Mouse (Mus musculus): Measurements from ENCODE around the gene Fgf16. TPM values are rescaled to one million over a fixed set of nuclear protein-coding genes. Genes with fewer than 3 reads are reported as not detected.

The Fgf16 gene
- polyA plus RNA-seq (2012; ENCODE audit: insufficient read depth, low replicate concordance), result not detected in 2 replicates

GRCm38 (mm10) chrX:105764162-105765004 is at the start of gene Fgf16:
TSS of gene Fgf16 (plus strand) at chrX:105764279.
- H3K4me3 ChIP-seq (replicated peaks), result peak within 1 kb of the TSS; percentile 89
- peaks cover 69% of the 10 kb centered on the region for H3K27me3 ChIP-seq (replicated peaks)
- no peaks in the 10 kb centered on the region for H3K36me3 ChIP-seq (replicated peaks; ENCODE audit: low read length)
- no peak for TF ChIP-seq GATA1 (IDR thresholded peaks at IDR 0.05; ENCODE audit: borderline replicate concordance, low read length)
- TF ChIP-seq FLI1 (IDR thresholded peaks at IDR 0.05; ENCODE audit: low read length), result no peak
- peaks cover 37% of the 10 kb centered on the region for H3K9me3 ChIP-seq
- H3K4me1 ChIP-seq, result peaks cover 22% of the 10 kb centered on the region

GRCm38 (mm10) chrX:105714740-105715139 is 49.3 kb upstream of the Fgf16 start:
- Histone ChIP-seq H3K4me3 (replicated peaks) (no peak overlapping the region), H3K9me3 (no peaks in the 10 kb centered on the region), H3K4me1 (peaks cover 10% of the 10 kb centered on the region), H3K36me3 (replicated peaks; ENCODE audit: low read length) (no peaks in the 10 kb centered on the region), H3K27me3 (replicated peaks) (peaks cover 7% of the 10 kb centered on the region)
- TF ChIP-seq GATA1 (IDR thresholded peaks at IDR 0.05; ENCODE audit: borderline replicate concordance, low read length) (no peak), FLI1 (IDR thresholded peaks at IDR 0.05; ENCODE audit: low read length) (no peak)

- no peak for TF ChIP-seq FLI1 (IDR thresholded peaks at IDR 0.05; ENCODE audit: low read length)
- no peak for TF ChIP-seq GATA1 (IDR thresholded peaks at IDR 0.05; ENCODE audit: borderline replicate concordance, low read length)
- Histone ChIP-seq H3K9me3 (no peaks in the 10 kb centered on the region), H3K4me3 (replicated peaks) (no peak overlapping the region), H3K4me1 (peaks cover 6% of the 10 kb centered on the region), H3K36me3 (replicated peaks; ENCODE audit: low read length) (no peaks in the 10 kb centered on the region), H3K27me3 (replicated peaks) (peaks cover 7% of the 10 kb centered on the region)
Measured at GRCm38 (mm10) chrX:105715789-105716321, 48.2 kb upstream of the Fgf16 start.

GRCm38 (mm10) chrX:105718388-105718787 is 45.7 kb upstream of the Fgf16 start:
- Histone ChIP-seq H3K36me3 (replicated peaks; ENCODE audit: low read length) (no peaks in the 10 kb centered on the region), H3K27me3 (replicated peaks) (peaks cover 15% of the 10 kb centered on the region), H3K4me3 (replicated peaks) (no peak overlapping the region), H3K4me1 (no peaks in the 10 kb centered on the region), H3K9me3 (no peaks in the 10 kb centered on the region)
- TF ChIP-seq FLI1 (IDR thresholded peaks at IDR 0.05; ENCODE audit: low read length) (no peak), GATA1 (IDR thresholded peaks at IDR 0.05; ENCODE audit: borderline replicate concordance, low read length) (no peak)

GRCm38 (mm10) chrX:105718943-105719342 is 45.1 kb upstream of the Fgf16 start:
- H3K36me3 ChIP-seq (replicated peaks; ENCODE audit: low read length), result no peaks in the 10 kb centered on the region
- H3K9me3 ChIP-seq, result no peaks in the 10 kb centered on the region
- no peaks in the 10 kb centered on the region for H3K4me1 ChIP-seq
- H3K27me3 ChIP-seq (replicated peaks), result peaks cover 15% of the 10 kb centered on the region
- H3K4me3 ChIP-seq (replicated peaks), result no peak overlapping the region
- TF ChIP-seq GATA1 (IDR thresholded peaks at IDR 0.05; ENCODE audit: borderline replicate concordance, low read length) (no peak), FLI1 (IDR thresholded peaks at IDR 0.05; ENCODE audit: low read length) (no peak)

DNA sequence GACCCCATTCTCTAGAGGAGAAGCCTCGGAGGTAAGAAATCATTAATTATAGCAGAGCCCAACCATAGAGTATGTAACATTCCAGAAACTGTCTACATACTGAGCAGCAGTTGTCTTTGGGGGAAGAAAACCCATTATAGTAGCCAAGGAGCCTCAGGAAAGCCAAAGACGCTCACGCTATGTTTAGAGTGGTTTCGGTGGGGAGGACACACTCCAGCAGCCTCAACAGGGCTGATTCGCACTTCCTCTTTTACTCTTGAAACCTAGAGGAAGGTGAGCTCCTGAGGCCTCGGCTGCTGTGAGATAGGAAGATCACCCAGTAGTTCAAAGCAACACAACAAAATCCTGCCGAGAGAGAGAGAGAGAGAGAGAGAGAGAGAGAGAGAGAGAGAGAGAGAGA is 39.9 kb upstream of the Fgf16 start:
- H3K4me1 ChIP-seq, result no peaks in the 10 kb centered on the region
- TF ChIP-seq GATA1 (IDR thresholded peaks at IDR 0.05; ENCODE audit: borderline replicate concordance, low read length) (no peak), FLI1 (IDR thresholded peaks at IDR 0.05; ENCODE audit: low read length) (no peak)
- no peaks in the 10 kb centered on the region for H3K36me3 ChIP-seq (replicated peaks; ENCODE audit: low read length)
- H3K27me3 ChIP-seq (replicated peaks), result peaks cover 8% of the 10 kb centered on the region
- no peak overlapping the region for H3K4me3 ChIP-seq (replicated peaks)
- no peaks in the 10 kb centered on the region for H3K9me3 ChIP-seq

GRCm38 (mm10) chrX:105762847-105763527 is 1.1 kb upstream of the Fgf16 start:
- Histone ChIP-seq H3K9me3 (peaks cover 37% of the 10 kb centered on the region), H3K4me1 (peaks cover 22% of the 10 kb centered on the region), H3K36me3 (replicated peaks; ENCODE audit: low read length) (no peaks in the 10 kb centered on the region), H3K4me3 (replicated peaks) (peak overlapping the region; percentile 89), H3K27me3 (replicated peaks) (peaks cover 62% of the 10 kb centered on the region)
- no peak for TF ChIP-seq GATA1 (IDR thresholded peaks at IDR 0.05; ENCODE audit: borderline replicate concordance, low read length)
- no peak for TF ChIP-seq FLI1 (IDR thresholded peaks at IDR 0.05; ENCODE audit: low read length)

GRCm38 (mm10) chrX:105763612-105764011 is 467 bp upstream of the Fgf16 start:
- TF ChIP-seq FLI1 (IDR thresholded peaks at IDR 0.05; ENCODE audit: low read length), result no peak
- TF ChIP-seq GATA1 (IDR thresholded peaks at IDR 0.05; ENCODE audit: borderline replicate concordance, low read length), result no peak
- Histone ChIP-seq H3K4me3 (replicated peaks) (peak overlapping the region; percentile 89), H3K4me1 (peaks cover 22% of the 10 kb centered on the region), H3K27me3 (replicated peaks) (peaks cover 66% of the 10 kb centered on the region), H3K9me3 (peaks cover 37% of the 10 kb centered on the region), H3K36me3 (replicated peaks; ENCODE audit: low read length) (no peaks in the 10 kb centered on the region)

DNA sequence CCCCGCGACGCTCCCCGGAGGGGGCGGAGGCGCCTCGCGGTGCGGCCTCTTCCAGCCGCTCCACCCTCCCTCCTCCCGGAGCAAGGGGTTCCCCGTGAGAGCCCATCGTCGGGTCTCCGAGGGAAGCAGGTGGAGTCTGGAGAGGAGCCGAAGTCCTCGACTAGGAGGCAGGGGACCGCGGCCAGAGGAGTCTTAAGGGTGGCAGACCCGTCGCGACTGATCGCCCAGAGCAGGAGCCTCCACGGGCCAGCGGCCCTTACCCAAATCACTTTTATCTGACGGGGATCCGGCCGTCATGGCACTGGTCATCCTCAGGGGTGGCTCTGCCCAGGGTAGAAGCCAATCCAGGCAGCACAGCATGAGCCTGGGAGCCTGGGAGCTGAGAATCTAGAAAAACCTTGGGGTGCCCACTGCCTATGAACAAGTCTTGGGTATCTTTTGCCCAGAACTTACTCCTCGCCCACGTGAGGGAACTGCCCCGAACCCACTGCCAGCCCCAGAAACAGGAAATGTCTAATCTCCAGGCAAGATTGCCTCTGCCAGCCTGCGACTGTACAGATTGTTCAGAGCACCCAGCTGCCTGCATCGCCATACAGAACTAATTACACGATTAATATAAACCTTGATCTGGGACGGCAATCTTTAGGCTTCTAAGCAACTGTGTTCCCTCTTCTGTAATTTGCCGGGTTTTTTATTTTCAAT is 1.1 kb downstream of the Fgf16 start:
- H3K9me3 ChIP-seq, result peaks cover 37% of the 10 kb centered on the region
- peak overlapping the region; percentile 89 for H3K4me3 ChIP-seq (replicated peaks)
- H3K36me3 ChIP-seq (replicated peaks; ENCODE audit: low read length), result no peaks in the 10 kb centered on the region
- peaks cover 75% of the 10 kb centered on the region for H3K27me3 ChIP-seq (replicated peaks)
- TF ChIP-seq GATA1 (IDR thresholded peaks at IDR 0.05; ENCODE audit: borderline replicate concordance, low read length) (no peak), FLI1 (IDR thresholded peaks at IDR 0.05; ENCODE audit: low read length) (no peak)
- peaks cover 22% of the 10 kb centered on the region for H3K4me1 ChIP-seq

All from megakaryocyte, embryonic 14.5 days (primary cell).